Mouse (Mus musculus) ES-Bruce4 (cell line): ENCODE data around the gene Arrdc3. TPM values are rescaled to one million over a fixed set of nuclear protein-coding genes. Genes with fewer than 3 reads are reported as not detected.

ENCODE experiments used
- H3K27ac ChIP-seq: 2 replicates; pipeline ENCODE4 v1.5.1; 2012; ENCODE audit warnings: low read length, inconsistent platforms; ENCODE audit not compliant: insufficient read depth
- H3K27me3 ChIP-seq: 2 replicates; pipeline ENCODE4 v1.6.1; 2012; ENCODE audit warnings: mild to moderate bottlenecking, low read length, inconsistent platforms; ENCODE audit not compliant: control insufficient read depth, poor library complexity, insufficient read depth, severe bottlenecking
- H3K36me3 ChIP-seq: 2 replicates; pipeline ENCODE4 v1.6.1; 2012; ENCODE audit warnings: inconsistent platforms, mild to moderate bottlenecking, low read length, moderate library complexity; ENCODE audit not compliant: control insufficient read depth, poor library complexity, insufficient read depth, severe bottlenecking
- H3K4me1 ChIP-seq: one replicate; pipeline ENCODE4 v1.8.1; 2011; ENCODE audit warnings: low read length; ENCODE audit not compliant: control insufficient read depth, insufficient read depth
- H3K4me3 ChIP-seq: 2 replicates; pipeline ENCODE4 v1.5.1; 2011; ENCODE audit warnings: low read depth, mild to moderate bottlenecking, low read length
- H3K9ac ChIP-seq: 2 replicates; pipeline ENCODE4 v1.6.1; 2012; ENCODE audit warnings: low read depth, mild to moderate bottlenecking, inconsistent platforms; ENCODE audit not compliant: poor library complexity, severe bottlenecking
- H3K9me3 ChIP-seq: replicated peaks from 2 replicates; pipeline ENCODE4 v1.6.1; 2012; ENCODE audit warnings: mild to moderate bottlenecking, low read length, inconsistent platforms; ENCODE audit not compliant: control insufficient read depth, poor library complexity, insufficient read depth, severe bottlenecking
- CTCF ChIP-seq: IDR thresholded peaks from one replicate; pipeline ENCODE4 v1.8.1; 2011; ENCODE audit warnings: low read depth, low read length
- EP300 ChIP-seq: IDR thresholded peaks from 2 replicates; pipeline ENCODE4 v1.6.1; 2011; ENCODE audit warnings: low read depth, low read length; ENCODE audit not compliant: insufficient read depth
- POLR2A ChIP-seq: IDR thresholded peaks from one replicate; pipeline ENCODE4 v1.8.1; 2011; ENCODE audit warnings: low read length; ENCODE audit not compliant: insufficient read depth
- polyA plus RNA-seq: library from polyadenylated mRNA; stranded (reverse); fragments of >200 nt; gene quantifications from 2 replicates; pipeline ENCODE4 v1.2.4, GENCODE M21; 2011; ENCODE audit warnings: low read depth; ENCODE audit not compliant: missing spikeins, insufficient read depth, insufficient read length

The Arrdc3 gene
- polyA plus RNA-seq, 1 experiment = 29.5 TPM

- no peak overlapping the region for H3K9ac ChIP-seq
- no peak overlapping the region for H3K4me3 ChIP-seq
- H3K27me3 ChIP-seq = no peaks in the 10 kb centered on the region
- TF ChIP-seq EP300 (no peak), POLR2A (no peak), CTCF (no peak)
- H3K4me1 ChIP-seq = no peaks in the 10 kb centered on the region
- H3K27ac ChIP-seq = no peak overlapping the region
- H3K9me3 ChIP-seq = no peaks in the 10 kb centered on the region
- no peaks in the 10 kb centered on the region for H3K36me3 ChIP-seq
Observed at GRCm38 (mm10) chr13:80930030-80930429, 46.8 kb downstream of the Arrdc3 start.

DNA sequence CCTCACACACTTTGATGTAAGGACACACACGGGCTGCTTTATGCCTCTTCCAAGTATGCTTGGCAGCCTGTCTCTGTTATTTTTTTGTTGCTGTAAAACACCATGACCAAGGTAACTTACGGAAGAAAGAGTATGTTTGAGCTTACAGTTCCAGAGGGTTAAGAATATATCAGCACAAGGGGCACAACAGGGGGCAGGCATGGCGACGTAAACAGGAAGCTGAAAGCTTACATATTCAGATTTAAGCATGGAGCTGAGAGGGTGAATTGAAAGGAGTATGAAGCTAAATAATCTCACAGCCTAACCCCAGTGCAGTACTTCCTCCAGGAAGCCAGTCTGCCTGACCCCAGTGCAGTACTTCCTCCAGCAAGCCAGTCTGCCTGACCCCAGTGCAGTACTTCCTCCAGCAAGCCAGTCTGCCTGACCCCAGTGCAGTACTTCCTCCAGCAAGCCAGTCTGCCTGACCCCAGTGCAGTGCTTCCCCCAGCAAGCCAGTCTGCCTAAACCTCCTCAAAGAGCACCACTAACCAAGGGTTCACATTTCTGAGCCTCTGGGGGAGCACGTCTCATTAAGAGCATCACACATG, 49.7 kb downstream of the Arrdc3 start:
- H3K27me3 ChIP-seq = no peaks in the 10 kb centered on the region
- no peaks in the 10 kb centered on the region for H3K36me3 ChIP-seq
- H3K9me3 ChIP-seq = no peaks in the 10 kb centered on the region
- H3K9ac ChIP-seq = no peak overlapping the region
- no peak overlapping the region for H3K27ac ChIP-seq
- no peak overlapping the region for H3K4me3 ChIP-seq
- no peaks in the 10 kb centered on the region for H3K4me1 ChIP-seq
- TF ChIP-seq POLR2A (no peak), EP300 (no peak), CTCF (no peak)

DNA sequence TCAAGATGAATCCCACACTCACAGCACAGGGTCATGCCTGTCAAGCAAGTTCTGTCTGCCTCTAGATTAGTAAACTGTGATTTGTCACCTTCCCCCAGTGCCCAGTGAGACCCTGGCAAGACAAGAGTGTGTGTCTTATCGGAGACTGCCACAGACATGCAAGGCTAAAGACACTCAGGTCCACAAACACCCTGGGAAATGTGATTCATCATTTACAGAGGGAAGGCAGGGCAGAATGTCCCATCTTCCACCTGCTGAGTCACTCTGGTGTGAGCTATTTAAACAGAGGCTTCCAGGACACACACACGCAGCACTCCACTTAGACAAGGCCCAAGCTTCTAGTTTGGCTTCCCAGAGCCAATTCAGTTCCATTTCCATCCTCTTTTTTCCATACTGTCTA, 53.2 kb downstream of the Arrdc3 start:
- H3K27me3 ChIP-seq = no peaks in the 10 kb centered on the region
- no peak overlapping the region for H3K9ac ChIP-seq
- TF ChIP-seq CTCF (no peak), POLR2A (no peak), EP300 (no peak)
- no peaks in the 10 kb centered on the region for H3K9me3 ChIP-seq
- H3K4me3 ChIP-seq = no peak overlapping the region
- H3K4me1 ChIP-seq = no peaks in the 10 kb centered on the region
- H3K27ac ChIP-seq = no peak overlapping the region
- H3K36me3 ChIP-seq = no peaks in the 10 kb centered on the region

GRCm38 (mm10) chr13:80939228-80939627, 56.0 kb downstream of the Arrdc3 start:
- no peak overlapping the region for H3K9ac ChIP-seq
- TF ChIP-seq CTCF (no peak), POLR2A (no peak), EP300 (no peak)
- H3K4me3 ChIP-seq = no peak overlapping the region
- no peaks in the 10 kb centered on the region for H3K36me3 ChIP-seq
- H3K27ac ChIP-seq = no peak overlapping the region
- H3K4me1 ChIP-seq = no peaks in the 10 kb centered on the region
- no peaks in the 10 kb centered on the region for H3K9me3 ChIP-seq
- no peaks in the 10 kb centered on the region for H3K27me3 ChIP-seq

- TF ChIP-seq POLR2A (no peak), EP300 (no peak), CTCF (no peak)
- Histone ChIP-seq H3K4me3 (no peak overlapping the region), H3K27me3 (no peaks in the 10 kb centered on the region), H3K36me3 (no peaks in the 10 kb centered on the region), H3K9ac (no peak overlapping the region), H3K27ac (no peak overlapping the region), H3K9me3 (no peaks in the 10 kb centered on the region), H3K4me1 (no peaks in the 10 kb centered on the region)
Observed at GRCm38 (mm10) chr13:80939866-80940265, 56.7 kb downstream of the Arrdc3 start.

DNA sequence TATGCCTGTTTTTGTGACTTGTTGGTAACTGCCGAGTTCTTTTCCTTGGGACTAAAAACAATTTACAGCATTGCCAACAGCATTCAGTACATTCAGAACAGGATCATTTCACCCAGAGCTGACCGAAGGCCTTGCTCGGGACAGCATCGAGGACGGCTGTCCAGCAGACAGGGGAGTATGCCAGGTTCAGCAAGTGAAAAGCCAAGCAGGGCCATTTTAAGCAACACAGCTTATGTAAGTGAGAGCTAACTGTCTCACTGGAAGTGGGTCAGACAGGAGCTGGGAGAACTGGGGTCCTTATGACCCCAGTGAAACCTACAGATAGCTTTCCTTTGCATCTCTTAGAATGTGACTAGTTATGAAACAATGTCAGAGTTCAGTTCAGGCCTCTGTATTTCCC, 57.2 kb downstream of the Arrdc3 start:
- Histone ChIP-seq H3K27ac (no peak overlapping the region), H3K4me3 (no peak overlapping the region), H3K9me3 (no peaks in the 10 kb centered on the region), H3K9ac (no peak overlapping the region), H3K4me1 (no peaks in the 10 kb centered on the region), H3K27me3 (no peaks in the 10 kb centered on the region), H3K36me3 (no peaks in the 10 kb centered on the region)
- no peak for TF ChIP-seq POLR2A
